Mouse (Mus musculus) testis, adult 2 months (tissue): Measurements from ENCODE around the gene Psme2b.
"Not testable (repeated sequence)": the region's sequence is repeated elsewhere in the genome, so short reads cannot be mapped to it uniquely, and the experiment has no call there.

Experiments used
- CTCF ChIP-seq: fragments of 200-500 bp; IDR thresholded peaks from 2 replicates; pipeline ENCODE4 v1.5.1; 2012; ENCODE audit warnings: low read depth, mild to moderate bottlenecking, inconsistent platforms, low read length, moderate library complexity; ENCODE audit not compliant: control insufficient read depth, insufficient read depth, insufficient replicate concordance
- POLR2A ChIP-seq: fragments of 200-500 bp; IDR thresholded peaks from 2 replicates; pipeline ENCODE4 v1.6.1; 2012; ENCODE audit warnings: low read depth, mild to moderate bottlenecking, inconsistent platforms, low read length, moderate library complexity; ENCODE audit not compliant: control insufficient read depth

GRCm38 (mm10) chr11:48933422-48933821, 12.6 kb downstream of the Psme2b start:
- TF ChIP-seq POLR2A, CTCF: not testable (repeated sequence)
